Mouse (Mus musculus): ENCODE data around the gene Cry2. TPM values are rescaled to one million over a fixed set of nuclear protein-coding genes. Genes with fewer than 3 reads are reported as not detected.

Gene Cry2
- polyA plus RNA-seq, 1 experiment from 2014 or later: 21.3 TPM

- Histone ChIP-seq H3K27ac (no peak overlapping the region), H3K4me2 (no peak overlapping the region), H3K36me3 (peaks cover 2% of the 10 kb centered on the region; the same call in 1 of the 2 replicates), H3K27me3 (no peaks in the 10 kb centered on the region; the same call in 1 of the 2 replicates), H3K4me3 (replicated peaks) (no peak overlapping the region), H3K9ac (no peak overlapping the region), H3K9me3 (replicated peaks) (no peaks in the 10 kb centered on the region), H3K4me1 (peaks cover 66% of the 10 kb centered on the region)
- no peak for ATAC-seq (replicated peaks; ENCODE audit: low FRiP score)
- WGBS: 71% methylated on average over 2 of the region's 2 CpGs
Observed at GRCm38 (mm10) chr2:92430089-92430488, 3.8 kb downstream of the Cry2 start.

- peak; percentile 55; the same call in 1 of the 2 replicates for ATAC-seq (replicated peaks; ENCODE audit: low FRiP score)
- WGBS: 48% methylated on average over 6 of the region's 6 CpGs
- Histone ChIP-seq H3K4me2 (no peak overlapping the region), H3K4me1 (peaks cover 65% of the 10 kb centered on the region), H3K9ac (no peak overlapping the region; the same call in 1 of the 2 replicates), H3K9me3 (replicated peaks) (no peaks in the 10 kb centered on the region), H3K27me3 (no peaks in the 10 kb centered on the region), H3K4me3 (replicated peaks) (no peak overlapping the region), H3K27ac (peak overlapping the region; percentile 64), H3K36me3 (peaks cover 19% of the 10 kb centered on the region)
Observed at GRCm38 (mm10) chr2:92427882-92428281, 6.0 kb downstream of the Cry2 start.

GRCm38 (mm10) chr2:92426426-92426825 lies 7.4 kb downstream of the Cry2 start:
- no peaks in the 10 kb centered on the region for H3K9me3 ChIP-seq (replicated peaks)
- H3K4me3 ChIP-seq (replicated peaks): no peak overlapping the region
- H3K36me3 ChIP-seq: peaks cover 34% of the 10 kb centered on the region
- no peak overlapping the region for H3K9ac ChIP-seq
- no peak for ATAC-seq (replicated peaks; ENCODE audit: low FRiP score)
- H3K27me3 ChIP-seq: no peaks in the 10 kb centered on the region
- H3K4me1 ChIP-seq: peaks cover 53% of the 10 kb centered on the region
- WGBS: 76% methylated on average over 3 of the region's 3 CpGs
- no peak overlapping the region for H3K4me2 ChIP-seq
- peak overlapping the region; percentile 27; the same call in 1 of the 2 replicates for H3K27ac ChIP-seq

GRCm38 (mm10) chr2:92425366-92425765 lies 8.5 kb downstream of the Cry2 start:
- H3K9me3 ChIP-seq (replicated peaks): no peaks in the 10 kb centered on the region
- peaks cover 42% of the 10 kb centered on the region for H3K4me1 ChIP-seq
- ATAC-seq (replicated peaks; ENCODE audit: low FRiP score): no peak
- H3K4me3 ChIP-seq (replicated peaks): no peak overlapping the region
- H3K9ac ChIP-seq: no peak overlapping the region
- H3K4me2 ChIP-seq: no peak overlapping the region
- H3K27me3 ChIP-seq: no peaks in the 10 kb centered on the region
- H3K27ac ChIP-seq: peak overlapping the region; percentile 52; the same call in 1 of the 2 replicates
- 88% methylated on average over 4 of the region's 4 CpGs for WGBS
- peaks cover 45% of the 10 kb centered on the region for H3K36me3 ChIP-seq

- no peaks in the 10 kb centered on the region for H3K9me3 ChIP-seq (replicated peaks)
- peaks cover 40% of the 10 kb centered on the region for H3K4me1 ChIP-seq
- WGBS: 74% methylated on average over 9 of the region's 9 CpGs
- H3K9ac ChIP-seq: no peak overlapping the region
- no peaks in the 10 kb centered on the region for H3K27me3 ChIP-seq
- ATAC-seq (replicated peaks; ENCODE audit: low FRiP score): peak; percentile 55
- peaks cover 51% of the 10 kb centered on the region for H3K36me3 ChIP-seq
- peak overlapping the region; percentile 52 for H3K27ac ChIP-seq
- no peak overlapping the region for H3K4me3 ChIP-seq (replicated peaks)
- H3K4me2 ChIP-seq: no peak overlapping the region
Observed at GRCm38 (mm10) chr2:92424462-92425308, 9.2 kb downstream of the Cry2 start.

GRCm38 (mm10) chr2:92423702-92424461 lies 10.0 kb downstream of the Cry2 start:
- Histone ChIP-seq H3K27me3 (no peaks in the 10 kb centered on the region), H3K27ac (peak overlapping the region; percentile 52), H3K4me1 (peaks cover 34% of the 10 kb centered on the region), H3K4me2 (no peak overlapping the region), H3K36me3 (peaks cover 59% of the 10 kb centered on the region), H3K4me3 (replicated peaks) (no peak overlapping the region), H3K9ac (no peak overlapping the region), H3K9me3 (replicated peaks) (no peaks in the 10 kb centered on the region)
- ATAC-seq (replicated peaks; ENCODE audit: low FRiP score): no peak
- WGBS: 83% methylated on average over 9 of the region's 9 CpGs

GRCm38 (mm10) chr2:92423156-92423555 lies 10.7 kb downstream of the Cry2 start:
- WGBS: 93% methylated on average over 9 of the region's 9 CpGs
- ATAC-seq (replicated peaks; ENCODE audit: low FRiP score): no peak
- Histone ChIP-seq H3K27ac (0 out of 2 replicates have a peak overlapping the region, but pooled peaks have one; percentile 28), H3K27me3 (no peaks in the 10 kb centered on the region), H3K4me1 (peaks cover 26% of the 10 kb centered on the region), H3K9me3 (replicated peaks) (no peaks in the 10 kb centered on the region), H3K4me2 (no peak overlapping the region), H3K9ac (no peak overlapping the region), H3K36me3 (peaks cover 67% of the 10 kb centered on the region), H3K4me3 (replicated peaks) (no peak overlapping the region)

GRCm38 (mm10) chr2:92422388-92423135 lies 11.3 kb downstream of the Cry2 start:
- H3K27me3 ChIP-seq: no peaks in the 10 kb centered on the region
- peaks cover 73% of the 10 kb centered on the region for H3K36me3 ChIP-seq
- H3K9ac ChIP-seq: no peak overlapping the region
- no peak for ATAC-seq (replicated peaks; ENCODE audit: low FRiP score)
- H3K4me3 ChIP-seq (replicated peaks): no peak overlapping the region
- 66% methylated on average over 10 of the region's 10 CpGs for WGBS
- no peak overlapping the region for H3K4me2 ChIP-seq
- H3K9me3 ChIP-seq (replicated peaks): no peaks in the 10 kb centered on the region
- 0 out of 2 replicates have a peak overlapping the region, but pooled peaks have one; percentile 28 for H3K27ac ChIP-seq
- H3K4me1 ChIP-seq: peaks cover 20% of the 10 kb centered on the region

GRCm38 (mm10) chr2:92421723-92422387 lies 12.0 kb downstream of the Cry2 start:
- peaks cover 79% of the 10 kb centered on the region for H3K36me3 ChIP-seq
- WGBS: 90% methylated on average over 7 of the region's 7 CpGs

GRCm38 (mm10) chr2:92411705-92412104 lies 22.1 kb downstream of the Cry2 start:
- ATAC-seq (replicated peaks; ENCODE audit: low FRiP score): no peak
- 91% methylated on average over 10 of the region's 10 CpGs for WGBS
- Histone ChIP-seq H3K4me1 (no peaks in the 10 kb centered on the region), H3K27me3 (no peaks in the 10 kb centered on the region), H3K9ac (no peak overlapping the region), H3K4me3 (replicated peaks) (no peak overlapping the region), H3K9me3 (replicated peaks) (no peaks in the 10 kb centered on the region), H3K4me2 (no peak overlapping the region), H3K36me3 (peaks cover 98% of the 10 kb centered on the region), H3K27ac (no peak overlapping the region)

More at GRCm38 (mm10) chr2:92421723-92422387, 12.0 kb downstream of the Cry2 start:
- Histone ChIP-seq H3K9ac (no peak overlapping the region), H3K4me3 (replicated peaks) (no peak overlapping the region), H3K4me1 (peaks cover 20% of the 10 kb centered on the region; the same call in 1 of the 2 replicates), H3K27ac (no peak overlapping the region), H3K27me3 (no peaks in the 10 kb centered on the region), H3K9me3 (replicated peaks) (no peaks in the 10 kb centered on the region), H3K4me2 (no peak overlapping the region)
- no peak for ATAC-seq (replicated peaks; ENCODE audit: low FRiP score)

Measured in kidney, embryonic 15.5 days (tissue).